Mouse (Mus musculus): Measurements from ENCODE around the gene Slc5a8.

Slc5a8 gene

GRCm38 (mm10) chr10:88885632-88886090 lies at the start of gene Slc5a8:
TSS of gene Slc5a8 (plus strand) at chr10:88885992.
- no peak for DNase-seq (ENCODE audit: low spot score in 2 of 2)

DNA sequence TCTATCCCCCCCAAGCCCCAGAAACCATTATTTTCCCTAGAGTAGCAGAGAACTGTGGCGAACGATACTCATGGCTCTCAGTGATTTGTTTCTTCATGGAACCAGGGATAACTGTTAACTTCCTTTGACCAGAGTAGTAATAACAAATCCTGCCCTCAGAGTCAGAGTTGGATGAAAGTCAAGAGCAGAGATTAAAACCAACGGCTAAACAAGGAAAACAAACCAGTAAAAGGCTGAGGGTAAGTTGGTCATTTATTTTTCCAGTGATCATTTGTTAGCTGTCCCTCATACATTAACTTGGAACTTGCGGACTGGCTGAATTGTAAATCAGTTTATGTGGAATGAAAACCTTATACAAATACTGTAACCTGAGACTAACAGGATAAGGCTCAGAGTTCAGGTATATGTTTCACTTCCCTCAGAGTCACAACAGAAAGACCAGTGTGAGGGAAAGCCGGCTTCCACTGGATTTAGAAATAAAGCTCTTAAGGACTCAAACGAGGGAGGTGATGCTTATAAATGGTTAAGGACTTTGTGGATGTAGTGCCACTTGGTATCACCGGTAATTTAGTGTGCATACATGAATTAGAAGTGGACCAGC lies 36.8 kb upstream of the Slc5a8 start:
- DNase-seq (ENCODE audit: low spot score in 2 of 2) = no peak

DNA sequence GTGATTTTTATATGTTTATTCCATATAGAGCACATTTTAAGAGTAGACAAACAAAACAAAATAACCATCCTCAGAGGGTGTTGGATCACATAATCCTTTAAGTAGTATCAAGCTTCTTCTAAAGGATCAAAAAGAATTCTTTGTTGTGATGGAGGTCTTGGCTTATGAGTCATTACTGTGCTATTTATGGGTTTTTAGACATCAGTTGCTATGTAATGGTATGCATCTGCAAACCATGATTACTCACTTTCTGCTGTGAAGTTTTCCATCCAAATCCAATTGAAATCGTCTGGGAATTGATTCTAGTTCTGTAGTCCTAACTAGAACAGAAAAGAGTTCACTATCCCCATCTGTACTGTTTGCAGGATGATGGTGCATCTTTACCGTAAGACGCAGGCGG lies 35.8 kb upstream of the Slc5a8 start:
- no peak for DNase-seq (ENCODE audit: low spot score in 2 of 2)

DNA sequence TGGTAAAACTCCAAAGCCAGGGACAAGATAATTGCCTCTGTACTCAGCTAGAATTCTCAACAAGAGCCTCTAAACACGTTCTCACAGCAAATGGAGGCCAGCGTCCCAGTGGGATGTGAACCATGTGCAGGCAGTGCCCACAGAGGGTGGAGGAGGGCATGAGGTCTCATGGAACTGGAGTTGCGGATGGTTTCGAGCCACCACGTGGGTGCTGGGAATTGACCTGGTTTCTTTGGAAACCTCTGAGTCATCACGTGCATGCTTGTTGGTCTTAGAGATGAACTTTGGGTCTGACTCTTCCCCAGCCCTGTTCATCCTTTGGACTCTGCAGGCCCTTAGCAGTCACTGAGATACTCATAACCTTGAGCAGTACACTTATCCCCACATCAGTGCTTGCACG lies 32.5 kb upstream of the Slc5a8 start:
- no peak for DNase-seq (ENCODE audit: low spot score in 2 of 2)

GRCm38 (mm10) chr10:88860911-88861310 lies 24.9 kb upstream of the Slc5a8 start:
- DNase-seq (ENCODE audit: low spot score in 2 of 2) = no peak

DNA sequence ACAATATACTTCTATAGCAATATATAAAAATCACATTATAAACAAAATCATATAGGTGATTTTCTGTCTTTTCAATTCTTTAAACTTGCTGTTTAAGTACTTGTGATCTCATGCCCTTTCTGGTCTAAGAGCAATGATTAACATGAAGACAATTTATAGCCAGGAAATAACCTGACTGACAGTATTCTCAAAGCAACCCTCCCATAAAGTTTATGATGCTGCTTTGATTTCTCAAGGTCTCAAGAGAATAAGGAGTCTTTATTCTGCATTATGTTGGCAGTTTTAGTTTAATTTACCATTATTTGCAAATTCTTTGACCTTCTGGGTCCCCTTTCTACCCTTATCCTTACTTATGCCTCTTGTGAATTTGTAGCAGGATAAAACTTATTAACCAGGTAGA lies 24.4 kb upstream of the Slc5a8 start:
- DNase-seq (ENCODE audit: low spot score in 2 of 2) = no peak

GRCm38 (mm10) chr10:88862293-88862692 lies 23.5 kb upstream of the Slc5a8 start:
- no peak for DNase-seq (ENCODE audit: low spot score in 2 of 2)

DNA sequence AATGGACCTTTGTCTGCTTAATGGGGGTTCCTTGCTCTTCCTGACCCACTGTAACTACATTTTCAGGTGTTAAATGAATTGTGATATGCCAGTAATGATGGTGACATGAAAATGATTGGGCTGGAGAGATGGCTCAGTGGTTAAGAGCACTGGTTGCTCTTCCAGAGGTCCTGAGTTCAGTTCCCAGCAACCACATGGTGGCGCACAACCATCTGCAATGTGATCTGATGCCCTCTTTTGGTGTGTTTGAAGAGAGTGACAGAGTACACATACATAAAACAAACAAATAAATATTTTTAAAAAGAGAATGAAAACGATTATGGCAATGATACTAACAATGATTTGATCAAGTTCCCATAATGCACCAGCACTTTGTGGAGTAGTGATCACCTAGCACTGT lies 19.8 kb upstream of the Slc5a8 start:
- DNase-seq (ENCODE audit: low spot score in 2 of 2) = no peak

DNA sequence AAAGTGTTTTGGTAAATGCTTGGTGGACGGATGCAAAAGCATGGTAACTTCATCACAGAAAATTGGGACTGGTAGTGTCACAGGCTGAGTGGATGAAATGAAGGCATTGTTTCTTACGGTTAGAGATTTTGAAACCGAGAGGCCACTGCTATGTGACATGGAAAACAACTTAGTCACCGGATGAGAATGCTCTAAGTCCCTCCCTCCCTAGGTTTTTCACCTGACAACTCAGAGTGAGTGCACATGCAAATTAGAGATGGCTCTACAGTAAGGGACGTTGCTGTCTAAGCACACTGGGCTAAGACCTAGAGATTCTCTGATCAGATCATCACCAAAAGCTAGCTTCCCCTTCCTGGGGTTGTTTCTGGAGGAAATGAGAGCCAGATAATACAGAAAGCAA lies 10.9 kb upstream of the Slc5a8 start:
- no peak for DNase-seq (ENCODE audit: low spot score in 2 of 2)

GRCm38 (mm10) chr10:88877421-88877820 lies 8.4 kb upstream of the Slc5a8 start:
- no peak for DNase-seq (ENCODE audit: low spot score in 2 of 2)

GRCm38 (mm10) chr10:88883721-88884120 lies 2.1 kb upstream of the Slc5a8 start:
- DNase-seq (ENCODE audit: low spot score in 2 of 2) = no peak

DNA sequence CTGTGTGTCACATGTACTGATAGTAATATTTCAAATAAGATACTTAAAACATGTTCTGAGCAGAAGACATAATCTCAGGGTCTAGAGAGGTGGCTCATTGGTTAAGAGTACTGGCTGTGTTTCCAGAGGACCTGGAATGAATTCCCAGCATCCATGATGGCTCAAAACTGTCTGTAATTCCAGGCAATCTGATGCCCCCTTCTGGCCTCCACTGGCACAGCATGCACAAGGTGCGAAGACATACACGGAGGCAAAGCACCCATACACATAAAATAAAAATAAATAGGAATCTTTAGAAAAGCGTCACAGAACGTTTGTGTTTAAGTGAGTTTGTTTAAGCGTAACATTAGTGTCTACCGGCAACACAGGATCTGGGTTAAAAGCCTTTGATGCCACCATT lies 956 bp upstream of the Slc5a8 start:
- DNase-seq (ENCODE audit: low spot score in 2 of 2) = no peak

DNA sequence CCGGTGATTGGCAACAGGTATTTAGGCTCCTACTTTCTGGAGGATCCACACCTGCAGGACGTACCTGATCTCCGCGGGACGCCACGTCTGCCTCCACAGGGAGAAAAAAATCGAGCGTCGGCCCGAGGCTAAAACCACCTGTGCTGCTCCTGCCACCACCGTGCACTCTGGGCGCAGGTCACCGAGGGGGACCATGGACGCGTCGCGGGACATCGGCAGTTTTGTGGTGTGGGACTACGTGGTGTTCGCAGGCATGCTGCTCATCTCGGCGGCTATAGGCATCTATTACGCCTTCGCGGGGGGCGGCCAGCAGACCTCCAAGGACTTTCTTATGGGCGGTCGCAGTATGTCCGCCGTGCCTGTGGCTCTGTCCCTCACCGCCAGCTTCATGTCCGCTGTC lies 322 bp downstream of the Slc5a8 start:
- DNase-seq (ENCODE audit: low spot score in 2 of 2) = no peak

DNA sequence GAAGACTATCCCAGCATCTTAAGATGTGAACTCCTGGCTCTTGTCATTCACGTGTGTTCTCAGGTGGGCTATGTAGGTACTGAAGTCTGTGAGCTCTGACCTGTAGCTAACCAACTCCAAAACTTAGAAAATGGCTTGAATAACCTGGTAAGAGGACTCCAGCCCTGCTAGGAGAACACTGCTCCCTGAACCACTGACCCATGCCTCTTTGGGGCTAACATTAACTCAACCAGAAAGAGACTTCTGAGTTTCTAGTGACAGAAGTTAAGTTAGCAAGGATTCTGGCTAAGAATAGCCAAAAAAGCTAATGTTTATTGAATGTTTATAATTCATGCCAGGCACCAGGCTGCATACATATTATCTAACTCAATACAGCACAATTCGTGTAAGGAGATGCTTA lies 2.6 kb downstream of the Slc5a8 start:
- no peak for DNase-seq (ENCODE audit: low spot score in 2 of 2)

DNA sequence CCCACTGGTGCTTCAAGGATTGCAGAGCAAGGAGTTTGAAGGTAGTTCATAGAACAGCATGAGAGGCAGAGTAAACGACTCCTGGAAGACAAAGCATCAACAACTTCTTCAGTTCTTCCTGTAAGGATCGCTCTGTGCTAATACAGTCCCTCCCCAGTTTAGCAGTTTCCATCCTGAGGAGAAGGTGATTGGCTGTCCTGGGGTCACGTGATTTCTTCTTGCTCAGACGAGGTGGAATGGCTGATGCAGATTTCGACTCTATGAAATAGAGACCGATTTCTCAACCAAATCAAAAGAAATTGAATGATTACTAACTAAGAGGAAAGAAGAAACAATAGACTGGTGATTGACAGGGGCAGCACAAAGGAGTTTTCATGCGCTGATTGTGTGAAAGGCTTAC lies 5.6 kb downstream of the Slc5a8 start:
- DNase-seq (ENCODE audit: low spot score in 2 of 2) = no peak

DNA sequence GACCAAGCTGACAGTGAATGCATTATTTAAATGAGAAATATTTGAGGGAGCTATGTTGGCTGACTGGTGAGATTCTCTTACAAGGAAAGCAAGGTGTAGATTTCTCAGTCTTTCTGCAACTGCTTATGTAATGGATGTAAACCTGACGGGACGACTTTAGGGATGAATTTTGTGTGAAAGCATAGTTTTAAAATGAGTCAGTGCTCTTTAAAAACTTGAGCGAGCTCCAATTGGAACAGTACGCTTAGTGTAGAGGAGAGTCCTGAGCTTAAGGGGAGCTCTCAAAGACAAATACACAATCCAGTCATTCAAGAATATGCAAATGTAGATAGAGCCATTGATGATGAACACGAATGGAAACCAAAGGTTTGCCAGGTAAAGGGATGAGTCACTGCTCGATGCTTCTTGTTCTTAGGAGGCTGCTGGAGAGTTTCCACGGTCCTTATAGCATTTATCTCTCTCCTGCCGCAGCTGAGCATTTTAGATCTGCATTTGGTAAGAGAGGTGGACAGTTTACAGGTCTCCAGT lies 6.8 kb downstream of the Slc5a8 start:
- DNase-seq (ENCODE audit: low spot score in 2 of 2) = no peak

GRCm38 (mm10) chr10:88897032-88897431 lies 11.2 kb downstream of the Slc5a8 start:
- DNase-seq (ENCODE audit: low spot score in 2 of 2) = no peak

- DNase-seq (ENCODE audit: low spot score in 2 of 2) = no peak
Measured at GRCm38 (mm10) chr10:88949649-88950296, 64.0 kb downstream of the Slc5a8 start.

DNA sequence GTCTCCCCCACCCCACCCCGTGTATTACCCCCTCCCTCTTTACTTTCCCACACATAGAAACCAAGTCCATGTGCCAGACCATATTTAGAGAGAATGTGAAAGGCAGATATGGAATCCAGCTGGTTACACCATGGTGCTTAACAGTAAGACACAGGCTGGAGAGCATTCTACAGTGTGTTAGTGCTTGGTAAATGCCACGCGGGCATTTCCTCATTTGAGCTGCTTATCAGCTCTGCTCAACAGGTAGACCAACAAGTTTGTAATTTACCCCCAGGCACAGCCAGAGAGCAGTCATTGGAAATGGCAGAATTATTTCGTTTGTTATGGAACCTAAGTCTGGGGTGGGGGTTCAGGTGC lies 64.5 kb downstream of the Slc5a8 start:
- DNase-seq (ENCODE audit: low spot score in 2 of 2) = no peak

DNA sequence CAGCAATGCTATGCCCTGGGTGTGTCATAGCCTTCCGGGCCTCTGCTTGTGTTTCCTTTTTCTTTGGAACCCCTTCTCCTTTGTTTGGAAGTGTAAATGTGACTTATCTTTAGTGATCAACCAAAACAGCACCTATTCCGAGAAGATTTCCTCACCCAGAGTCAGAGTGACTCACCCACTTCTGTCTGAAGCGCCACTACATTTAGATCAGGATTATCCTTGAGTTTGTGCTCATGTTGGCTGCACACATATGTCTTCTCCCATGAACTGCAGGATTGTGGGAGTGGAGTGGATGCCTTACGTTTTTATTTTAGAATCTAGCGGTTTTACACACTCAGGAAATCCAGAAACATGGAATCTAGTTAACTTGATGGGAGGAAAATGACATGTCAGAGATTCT lies 75.0 kb downstream of the Slc5a8 start:
- no peak for DNase-seq (ENCODE audit: low spot score in 2 of 2)

DNA sequence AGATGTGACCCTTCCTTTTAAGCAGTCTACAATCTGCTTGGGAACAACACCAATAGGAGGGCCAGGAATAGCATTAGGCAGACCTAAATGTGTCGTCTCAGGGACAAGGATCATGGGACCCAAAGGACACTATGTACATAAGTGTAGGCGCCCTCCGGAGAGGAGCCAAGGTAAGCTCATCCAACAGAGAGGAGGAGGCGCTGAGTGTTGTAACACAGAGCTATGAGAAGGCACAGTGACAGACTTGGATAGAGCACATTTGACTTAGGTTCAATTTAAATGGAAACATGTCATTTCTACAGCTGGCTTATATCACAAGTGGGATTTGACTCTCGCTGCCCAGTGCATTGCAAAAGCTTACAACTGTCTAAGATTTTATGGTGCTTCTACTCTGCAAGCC lies 82.8 kb downstream of the Slc5a8 start:
- DNase-seq (ENCODE audit: low spot score in 2 of 2) = no peak

DNA sequence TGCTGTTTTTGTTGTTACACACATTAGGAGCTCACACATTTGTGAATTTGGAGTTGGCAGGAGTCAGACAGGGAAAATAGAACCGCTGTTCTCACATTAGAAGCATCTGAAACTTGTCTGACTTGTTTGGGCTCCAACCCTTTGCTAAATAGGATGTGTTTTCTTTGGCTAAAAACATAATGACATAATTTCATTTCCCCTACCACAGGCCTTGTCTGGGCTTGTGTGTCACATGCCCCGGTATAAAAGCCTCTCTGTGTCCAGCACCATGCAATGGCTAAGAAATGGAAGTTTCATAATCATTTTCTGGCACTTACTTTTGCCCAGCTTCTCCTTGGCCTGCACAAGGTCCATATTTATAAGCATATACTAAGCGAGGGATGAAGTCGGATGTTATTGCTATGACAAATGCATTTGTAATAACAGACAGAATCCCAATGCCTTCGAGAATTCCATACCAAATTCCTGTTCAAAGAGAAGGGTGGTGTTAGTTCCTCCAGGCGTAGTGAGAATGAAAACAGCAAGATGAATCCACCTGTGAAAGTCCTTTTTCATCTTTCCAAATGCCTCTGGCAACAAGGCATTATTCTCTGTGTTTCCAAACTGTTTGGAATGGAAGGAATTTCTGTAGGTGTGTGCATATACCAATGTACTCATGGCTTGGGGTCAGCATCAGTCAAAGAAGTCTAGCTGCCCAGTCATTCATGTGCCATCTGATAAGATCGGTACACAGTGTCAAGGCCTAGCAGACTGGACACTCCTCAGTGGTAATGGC lies 85.3 kb downstream of the Slc5a8 start:
- no peak for DNase-seq (ENCODE audit: low spot score in 2 of 2)

DNA sequence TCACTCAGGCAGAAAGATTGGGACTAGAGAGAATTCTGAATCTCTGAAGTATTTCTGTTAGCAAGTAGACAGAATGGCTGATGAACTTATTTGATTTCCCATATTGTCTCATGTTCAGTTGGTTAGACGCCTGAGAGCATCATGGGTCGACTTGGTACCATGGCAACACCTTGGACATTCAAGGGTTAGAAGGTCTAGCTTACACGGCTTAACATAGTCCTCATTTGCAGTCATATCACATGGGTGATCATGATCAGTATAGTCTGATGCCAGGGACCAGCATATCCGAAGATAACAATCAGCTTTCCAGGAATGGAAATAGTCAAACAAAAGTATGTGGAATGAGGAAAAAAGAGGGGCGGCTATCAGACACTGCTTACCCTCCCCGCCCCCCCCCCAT lies 93.1 kb downstream of the Slc5a8 start:
- no peak for DNase-seq (ENCODE audit: low spot score in 2 of 2)

Data from thymus, postnatal 10 days (tissue).